Mouse (Mus musculus) c-Kit-positive CD71-positive TER-119-positive erythroid progenitor cells, embryonic 14.5 days (primary cell): ENCODE data around the gene Cpeb2.

Experiments used
- DNase-seq: peaks from one replicate; pipeline ENCODE4 v3.0.0-alpha.2; 2013; ENCODE audit warnings: low spot score

The Cpeb2 gene

DNA sequence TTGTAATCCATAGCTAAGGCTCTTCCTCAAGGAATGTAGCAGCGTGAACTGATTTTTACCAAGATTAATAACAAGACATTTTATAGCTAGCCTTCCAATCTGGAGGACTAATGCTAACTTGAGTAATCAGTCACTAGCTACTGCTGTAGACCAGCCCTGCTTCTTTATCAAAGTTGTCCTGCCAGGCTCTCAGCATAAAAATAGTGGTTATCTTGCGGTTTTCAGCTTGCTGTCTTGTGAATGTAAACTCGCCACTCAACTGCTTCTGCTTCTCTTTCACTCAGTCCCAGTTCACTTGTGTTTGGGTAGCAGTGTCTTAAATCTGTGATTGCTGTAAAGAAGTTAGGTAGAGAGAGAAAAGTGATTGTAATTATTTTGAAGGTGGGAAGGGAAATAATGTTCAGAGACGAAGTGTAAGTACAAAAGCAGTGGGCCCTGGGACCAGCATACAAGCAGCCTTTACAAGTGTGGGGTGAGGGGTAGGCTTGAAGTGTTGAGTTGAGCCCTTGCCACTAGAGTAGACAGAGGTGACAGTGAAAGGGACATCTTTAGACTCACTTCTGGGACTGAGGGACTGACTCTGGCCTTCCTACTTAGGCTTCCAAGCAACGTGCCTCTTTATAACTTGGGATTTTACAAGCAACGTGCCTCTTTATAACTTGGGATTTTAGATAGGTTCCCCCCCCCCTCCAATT, 6.3 kb downstream of the Cpeb2 start:
- DNase-seq: no peak

DNA sequence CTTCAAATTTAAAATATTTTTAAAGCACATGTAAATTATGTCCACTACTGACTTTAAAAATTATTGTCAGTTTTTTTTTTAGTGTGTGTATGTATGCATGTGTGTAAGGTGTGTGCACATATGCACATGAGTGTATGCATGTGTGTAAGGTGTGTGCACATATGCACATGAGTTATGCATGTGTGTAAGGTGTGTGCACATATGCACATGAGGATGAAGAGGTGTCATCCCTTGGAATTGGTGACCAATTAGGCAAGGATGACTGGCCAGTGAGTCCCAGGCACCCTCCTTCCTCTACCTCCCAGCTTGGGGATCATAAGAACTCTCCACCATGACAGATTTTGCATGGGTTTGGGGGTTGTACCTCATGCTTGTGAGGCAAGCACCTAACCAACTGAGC, 7.8 kb downstream of the Cpeb2 start:
- no peak for DNase-seq

DNA sequence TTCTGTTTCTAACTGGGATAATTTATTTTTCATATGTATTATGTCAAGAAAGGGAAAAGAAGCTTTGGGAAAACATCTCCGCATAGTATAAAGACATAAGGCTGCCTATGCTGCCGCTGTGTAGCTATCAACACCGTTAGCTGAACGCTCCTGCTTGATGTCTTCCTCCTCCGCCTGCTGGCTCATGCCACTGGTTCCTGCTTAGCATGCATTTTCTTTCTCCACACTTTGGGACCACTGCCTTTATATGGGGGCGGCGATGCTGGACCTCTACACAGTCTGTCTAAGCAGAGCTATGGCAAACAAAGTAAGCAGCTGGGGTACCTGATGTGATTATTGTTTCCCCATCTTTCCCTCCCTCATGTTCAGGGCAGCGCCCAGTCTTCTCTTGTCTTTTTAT, 13.3 kb downstream of the Cpeb2 start:
- no peak for DNase-seq

DNA sequence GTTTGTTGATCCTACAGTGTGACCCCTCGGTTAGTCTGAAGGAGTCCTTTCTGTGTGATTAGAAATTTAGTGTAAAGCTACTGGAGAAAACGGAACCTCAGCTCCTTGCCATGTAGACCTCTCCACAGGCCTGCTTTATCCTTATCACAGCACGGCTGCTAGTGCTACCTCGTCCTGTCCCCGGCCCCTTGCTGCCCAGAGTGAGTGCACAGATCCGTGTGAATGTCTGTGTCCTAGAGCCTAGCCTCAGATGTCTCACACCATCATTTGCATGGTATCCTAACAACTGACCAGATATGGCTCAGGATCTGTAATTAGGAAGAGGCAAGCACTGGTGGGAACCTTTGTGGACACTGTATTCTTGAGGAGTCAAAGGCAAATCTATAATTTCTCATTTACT, 14.0 kb downstream of the Cpeb2 start:
- DNase-seq: no peak

DNA sequence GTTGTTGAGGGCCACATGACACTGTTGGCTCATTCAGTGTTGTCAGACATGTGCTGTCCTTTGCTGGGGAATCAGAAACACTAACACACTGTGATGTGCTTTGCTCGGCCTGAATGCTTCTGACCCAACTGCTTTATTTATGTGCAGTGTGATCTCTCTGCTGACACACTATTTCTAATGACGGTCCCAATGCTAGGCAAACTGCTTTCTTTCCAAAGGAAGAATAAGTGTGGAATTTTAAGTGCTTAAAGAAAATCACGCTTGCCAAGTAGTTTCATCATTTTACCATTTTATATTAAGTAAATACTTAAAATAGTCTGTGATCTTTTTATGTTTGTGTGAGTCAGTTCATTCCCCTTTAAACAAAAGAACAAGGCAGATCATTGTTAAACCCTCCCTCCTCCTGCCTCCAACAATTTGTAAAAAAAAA, 15.0 kb downstream of the Cpeb2 start:
- no peak for DNase-seq

DNA sequence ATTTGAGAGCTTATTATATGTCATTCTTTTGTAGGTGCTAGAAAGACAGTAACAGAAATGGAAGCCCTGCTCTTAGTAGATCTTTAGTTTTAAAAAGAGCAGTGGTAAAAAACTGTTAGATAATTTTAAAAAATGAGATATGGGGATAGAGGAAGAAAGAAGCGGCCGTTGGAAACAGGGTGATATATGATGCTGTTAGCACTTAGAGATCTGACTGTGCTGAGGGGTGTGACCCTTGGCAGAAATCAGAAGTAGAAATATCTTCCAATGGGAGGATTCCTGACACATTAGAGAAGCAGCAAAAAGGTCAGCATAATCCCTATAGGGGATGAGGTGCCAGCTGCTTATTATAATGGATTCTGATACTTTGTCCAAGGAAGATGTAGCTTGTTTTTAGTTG, 24.5 kb downstream of the Cpeb2 start:
- no peak for DNase-seq

DNA sequence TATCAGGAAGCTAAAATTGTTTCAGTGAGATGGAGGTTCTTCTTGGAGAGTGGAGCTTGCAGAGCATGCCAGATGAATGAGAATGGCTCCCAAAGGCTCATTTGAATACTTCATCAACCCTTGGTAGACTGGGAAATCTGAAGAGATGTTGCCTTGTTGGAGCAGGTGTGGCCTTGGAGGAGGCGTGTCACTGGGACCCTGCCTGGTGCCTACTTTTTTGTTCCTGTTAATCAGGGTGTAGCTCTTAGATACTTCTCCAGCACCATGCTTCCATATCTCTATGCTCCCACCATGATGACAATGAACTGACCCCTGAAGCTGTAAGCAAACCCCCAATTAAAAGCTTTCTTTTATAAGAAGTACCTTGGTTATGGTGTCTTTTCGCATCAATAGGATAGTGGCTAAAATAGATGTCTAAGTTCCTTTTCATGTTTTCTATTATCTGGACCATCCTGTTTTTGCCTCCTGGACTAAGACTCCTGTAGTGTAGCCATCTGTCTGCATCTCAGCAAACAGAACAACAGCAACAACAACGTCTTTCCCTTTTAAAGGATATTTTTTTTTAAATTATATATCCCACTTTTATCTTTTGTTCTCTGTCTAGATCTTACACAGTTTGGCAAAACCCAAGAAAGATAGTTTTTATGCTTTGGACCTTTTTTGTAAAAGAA, 25.6 kb downstream of the Cpeb2 start:
- DNase-seq: no peak

DNA sequence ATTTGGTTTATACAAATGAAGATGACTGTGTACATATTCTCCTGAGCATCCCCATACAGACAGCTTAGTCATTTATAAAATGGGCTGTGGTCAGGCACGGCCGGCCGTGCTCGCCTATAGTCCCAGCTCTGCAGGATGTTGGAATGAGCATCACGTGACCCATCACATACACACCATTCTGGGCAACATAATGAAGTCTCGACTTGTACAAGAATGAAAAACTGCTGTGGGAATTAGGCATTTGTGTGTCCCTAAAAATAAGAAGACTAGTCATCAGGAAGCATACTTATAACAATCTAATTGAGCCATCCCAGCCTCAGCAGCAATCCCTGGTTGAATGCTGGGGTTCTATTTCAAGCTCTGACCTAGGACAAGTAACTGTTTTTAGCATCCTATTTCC, 28.8 kb downstream of the Cpeb2 start:
- DNase-seq: no peak

DNA sequence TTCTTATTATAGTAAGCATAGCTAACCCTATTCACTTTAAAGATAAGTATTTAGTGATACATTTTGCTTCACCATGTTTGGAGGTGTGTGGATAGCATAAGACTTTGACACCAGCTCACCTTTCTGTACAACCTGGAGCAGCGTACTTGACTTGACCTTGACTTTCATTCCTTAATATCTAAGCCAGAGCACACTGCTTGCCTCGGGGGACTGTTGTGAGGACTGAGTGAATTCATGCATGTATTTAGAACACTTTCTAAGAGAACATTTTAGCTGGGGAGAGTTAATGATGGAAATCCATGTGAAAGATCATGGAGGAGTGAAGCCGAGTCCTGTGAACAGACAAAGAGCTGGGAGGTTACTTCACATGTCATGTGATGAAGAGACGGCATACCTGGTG, 31.0 kb downstream of the Cpeb2 start:
- DNase-seq: no peak

DNA sequence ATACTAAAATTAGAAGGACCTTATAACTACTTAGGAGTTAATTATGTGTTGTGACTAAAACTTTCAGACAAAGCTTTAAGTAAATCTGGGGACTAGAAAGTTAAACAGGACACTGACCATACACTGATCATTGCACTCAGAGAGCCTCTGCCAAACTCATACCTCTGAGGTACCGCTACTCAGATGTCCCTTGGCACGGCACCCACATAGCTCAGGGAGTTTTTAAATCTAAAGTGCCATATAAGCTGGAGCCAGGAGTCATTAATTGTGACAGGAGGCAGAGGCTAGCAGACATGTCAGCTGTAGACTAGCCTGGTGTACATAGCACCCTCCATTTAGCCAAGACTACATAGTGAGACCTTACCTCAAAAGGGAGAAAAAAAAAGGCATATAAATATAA, 31.7 kb downstream of the Cpeb2 start:
- no peak for DNase-seq

DNA sequence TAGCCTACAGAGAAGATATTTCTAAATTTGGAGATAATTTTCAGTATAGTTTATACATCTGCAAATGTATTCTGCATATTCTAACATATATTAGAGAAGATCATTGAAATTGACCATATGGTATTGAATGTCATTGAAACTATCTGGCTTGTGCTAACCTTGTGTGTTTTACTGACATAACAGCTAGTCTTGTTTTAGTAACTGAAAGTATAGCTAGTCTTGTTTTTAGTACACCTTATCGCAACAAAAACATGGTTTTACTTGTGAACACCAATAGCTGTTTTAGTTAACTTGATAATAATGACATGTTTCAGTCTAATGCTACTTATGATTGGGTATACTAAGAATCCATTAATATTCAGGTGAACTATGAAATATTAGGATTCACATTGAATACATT, 45.0 kb downstream of the Cpeb2 start:
- no peak for DNase-seq

DNA sequence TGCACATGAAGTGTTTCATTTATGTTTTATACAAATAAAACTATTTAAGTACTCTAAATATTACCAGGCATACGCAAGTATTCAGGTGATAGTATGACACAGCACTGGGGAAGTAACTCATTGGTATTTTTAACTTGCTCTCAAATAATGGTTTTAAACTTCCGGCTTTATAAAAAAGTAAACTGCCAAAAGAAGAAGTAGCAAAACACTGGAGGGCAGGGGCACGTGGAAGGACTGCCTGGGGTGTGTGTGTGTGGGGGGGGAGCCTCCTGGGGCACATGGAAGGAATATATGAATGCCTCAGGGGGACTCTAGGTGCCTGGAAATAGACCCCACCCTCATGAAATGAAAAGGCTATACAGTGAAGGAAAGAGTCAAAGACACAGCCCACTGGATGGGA, 46.8 kb downstream of the Cpeb2 start:
- DNase-seq: no peak

DNA sequence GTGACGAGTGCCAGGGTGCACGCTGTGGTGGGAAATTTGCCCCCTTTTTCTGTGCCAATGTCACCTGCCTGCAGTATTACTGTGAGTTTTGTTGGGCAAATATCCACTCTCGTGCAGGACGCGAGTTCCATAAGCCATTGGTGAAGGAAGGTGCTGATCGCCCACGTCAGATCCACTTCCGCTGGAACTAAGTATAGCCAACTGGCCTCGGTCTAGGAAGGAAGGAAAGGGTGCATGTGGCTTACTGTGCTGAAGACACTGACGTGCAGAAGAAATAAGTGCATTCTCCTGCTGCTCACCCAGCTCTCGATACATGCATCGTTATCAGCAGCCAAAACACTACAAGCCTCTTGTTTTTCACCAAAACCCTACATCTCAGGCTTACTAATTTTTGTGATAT, 52.8 kb downstream of the Cpeb2 start:
- no peak for DNase-seq

DNA sequence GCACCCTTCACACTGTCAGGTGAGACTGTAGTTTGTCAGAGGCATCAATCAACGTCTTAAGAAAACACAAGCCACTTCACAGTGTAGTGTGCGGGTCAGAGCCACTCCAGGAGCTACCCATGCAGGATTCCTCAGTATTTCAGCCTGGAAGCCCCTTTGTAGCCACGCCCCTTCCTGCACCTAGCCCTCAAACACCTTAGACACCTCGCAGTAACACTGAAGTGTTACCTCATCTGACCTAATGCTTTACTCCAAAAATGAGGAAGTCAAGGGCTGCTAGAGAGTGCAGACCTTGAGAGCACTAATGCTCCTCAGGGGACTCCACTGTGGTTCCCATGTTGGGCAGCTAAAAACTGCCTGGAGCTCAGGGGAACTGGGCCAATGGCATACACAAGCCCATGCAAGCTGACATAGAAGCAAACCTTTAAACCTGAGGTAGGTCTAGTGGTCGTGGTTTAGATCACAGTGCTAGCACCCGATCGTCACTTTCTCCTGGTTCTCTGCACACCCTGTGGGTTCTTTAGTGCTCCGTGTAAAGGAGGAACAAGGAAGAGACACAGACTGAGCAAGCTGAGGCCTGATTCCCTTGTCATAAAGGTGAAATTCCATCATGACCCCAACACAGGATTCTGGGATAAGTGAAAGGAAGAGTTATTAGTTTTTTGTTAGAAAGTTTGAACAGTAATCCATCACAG, 56.9 kb downstream of the Cpeb2 start:
- DNase-seq: no peak

DNA sequence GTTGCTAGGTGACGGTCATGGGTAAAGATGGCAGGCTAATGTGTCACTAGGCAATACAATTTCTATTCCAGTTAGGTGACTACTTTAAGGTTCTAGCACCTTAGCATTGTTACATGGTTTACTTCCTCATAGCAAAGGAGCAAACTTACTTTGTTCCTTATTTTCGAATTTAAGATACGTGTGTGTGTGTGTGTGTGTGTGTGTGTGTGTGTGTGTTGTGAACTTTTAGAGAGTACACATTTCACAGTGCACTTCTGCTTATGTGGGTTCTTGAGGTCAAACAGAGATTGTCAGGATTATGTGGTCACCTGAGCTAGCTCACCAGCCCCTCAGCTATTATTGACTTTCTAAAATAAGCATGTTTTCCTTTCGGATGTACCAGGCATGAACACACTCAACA, 60.2 kb downstream of the Cpeb2 start:
- DNase-seq: no peak

DNA sequence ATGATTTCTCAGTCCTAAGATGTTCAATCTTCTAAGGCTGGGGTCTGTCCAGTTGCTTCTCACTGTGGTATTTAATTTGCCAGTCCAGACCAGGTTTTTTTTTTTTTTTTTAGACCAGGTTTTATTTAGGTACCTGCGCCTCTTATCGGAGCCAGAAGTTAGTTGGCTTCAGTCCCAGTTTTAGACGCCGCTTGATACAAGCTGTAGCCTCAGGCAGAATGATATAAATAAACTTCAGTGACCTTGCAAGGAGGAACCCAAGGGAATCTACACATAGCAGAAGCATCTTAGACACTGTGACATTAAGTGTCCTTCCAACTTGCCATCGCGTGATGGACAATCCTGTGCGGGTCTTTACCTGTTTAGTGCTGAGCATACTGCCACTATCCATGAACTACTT, 64.5 kb downstream of the Cpeb2 start:
- no peak for DNase-seq

DNA sequence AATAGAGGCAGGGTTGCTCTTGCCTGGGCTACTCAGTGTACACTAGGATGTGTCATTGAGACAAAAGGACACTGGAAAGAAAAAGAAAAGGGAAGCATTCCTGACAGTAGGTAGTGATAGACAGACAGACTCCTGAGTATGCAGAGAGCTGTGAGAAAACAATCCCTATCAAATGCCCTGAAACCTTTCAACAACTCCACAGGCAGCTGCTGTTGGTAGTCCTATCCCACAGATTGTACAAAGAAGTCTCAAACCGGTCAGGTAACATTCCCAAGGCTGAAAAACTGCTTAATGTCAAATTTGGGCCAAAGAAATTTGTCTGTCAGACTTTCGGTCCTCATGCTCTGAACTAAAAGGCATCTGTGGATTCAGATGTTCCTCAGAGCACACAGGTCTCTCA, 66.0 kb downstream of the Cpeb2 start:
- no peak for DNase-seq

DNA sequence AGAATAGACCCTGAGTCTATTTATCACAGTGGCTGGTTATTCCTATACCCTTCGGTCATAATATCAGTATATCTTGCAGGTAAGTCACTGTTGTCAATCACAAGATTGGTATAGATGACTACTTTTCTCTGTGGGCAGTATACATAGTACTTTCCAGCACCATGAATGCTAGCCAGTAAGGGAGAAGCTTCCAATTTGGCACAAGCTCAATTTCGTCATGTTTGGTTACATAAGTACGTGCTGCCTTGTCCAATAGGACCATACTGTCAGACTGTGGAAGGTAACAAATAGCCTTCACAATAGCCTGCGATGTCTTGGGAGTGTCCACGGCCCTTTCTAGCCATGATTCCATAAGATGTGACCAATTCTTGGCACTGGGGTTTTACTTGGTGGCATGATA, 67.1 kb downstream of the Cpeb2 start:
- DNase-seq: no peak

DNA sequence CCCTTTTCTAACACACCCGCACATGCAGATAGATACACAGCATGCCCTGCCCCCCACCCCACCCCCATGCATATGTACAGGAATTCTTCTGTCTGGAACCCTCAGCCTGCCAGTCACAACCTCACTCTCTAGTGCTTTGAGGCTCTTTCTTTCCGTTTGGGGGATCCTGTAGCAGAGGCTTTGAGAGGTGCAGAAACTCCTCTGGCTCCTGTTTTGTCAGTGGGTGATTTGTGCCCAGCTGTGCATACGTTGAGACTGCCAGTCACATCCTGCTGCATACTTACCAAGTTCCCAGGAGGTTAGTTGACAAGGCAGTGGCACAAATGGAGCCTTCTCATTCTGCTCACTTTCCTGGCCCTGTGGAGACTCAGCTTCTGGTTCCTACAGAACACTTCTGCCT, 68.0 kb downstream of the Cpeb2 start:
- DNase-seq: no peak

DNA sequence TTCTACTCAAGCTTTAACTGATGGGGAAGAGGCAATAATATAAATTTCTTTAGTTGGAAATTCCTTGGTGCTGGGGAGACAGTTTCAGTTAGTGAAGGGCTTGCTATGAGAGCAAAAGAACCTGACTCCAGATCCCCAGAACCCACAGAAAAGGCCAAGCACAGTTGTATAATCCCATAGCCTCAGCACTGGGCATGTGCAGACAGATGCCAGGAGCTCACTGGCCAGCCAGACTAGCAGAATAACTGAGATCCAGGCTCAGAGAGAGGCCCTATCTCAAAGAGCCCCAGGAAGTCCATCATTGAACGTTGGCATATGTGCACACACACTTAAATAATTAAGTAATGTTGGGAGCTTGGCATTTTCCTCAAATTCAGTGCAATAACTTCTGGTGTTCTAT, 70.5 kb downstream of the Cpeb2 start:
- DNase-seq: no peak

DNA sequence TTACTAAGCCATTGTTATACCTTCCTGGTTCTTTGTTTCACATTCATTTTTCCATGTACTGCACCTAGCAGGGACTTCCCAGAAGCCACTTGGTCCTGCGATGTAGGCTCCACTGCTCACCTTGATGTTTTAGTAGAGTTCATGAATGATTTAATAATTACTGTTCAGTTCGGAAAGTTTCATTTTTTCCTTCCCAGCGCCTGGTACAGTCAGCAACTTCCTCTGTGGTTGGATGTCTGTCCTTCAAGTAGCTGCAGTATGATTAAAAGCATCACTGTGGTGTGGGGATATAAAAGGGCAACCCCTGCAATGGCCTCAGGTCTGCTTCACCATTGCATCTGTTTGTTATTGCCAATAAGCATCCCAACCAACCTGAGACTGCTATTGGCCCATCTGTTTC, 72.5 kb downstream of the Cpeb2 start:
- DNase-seq: no peak

DNA sequence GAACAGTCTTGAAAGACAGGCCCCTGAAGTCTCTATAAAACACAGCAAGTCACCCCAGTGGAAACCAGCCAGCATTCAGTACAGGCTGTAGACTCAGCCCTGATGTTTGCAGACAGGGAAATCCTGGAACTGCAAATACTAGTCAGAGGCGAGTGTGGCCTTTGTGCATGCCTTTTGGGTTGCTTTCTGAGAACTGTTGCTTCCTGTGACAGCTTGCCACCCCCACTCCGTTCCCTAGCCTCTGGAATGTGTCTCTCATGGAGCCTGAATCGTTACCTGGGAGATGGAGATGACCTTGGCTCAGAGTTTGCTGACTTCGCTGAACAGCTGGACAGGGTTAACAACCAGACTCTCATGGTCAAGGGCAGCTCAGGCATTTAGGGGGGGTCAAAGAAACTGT, 77.0 kb downstream of the Cpeb2 start:
- no peak for DNase-seq

DNA sequence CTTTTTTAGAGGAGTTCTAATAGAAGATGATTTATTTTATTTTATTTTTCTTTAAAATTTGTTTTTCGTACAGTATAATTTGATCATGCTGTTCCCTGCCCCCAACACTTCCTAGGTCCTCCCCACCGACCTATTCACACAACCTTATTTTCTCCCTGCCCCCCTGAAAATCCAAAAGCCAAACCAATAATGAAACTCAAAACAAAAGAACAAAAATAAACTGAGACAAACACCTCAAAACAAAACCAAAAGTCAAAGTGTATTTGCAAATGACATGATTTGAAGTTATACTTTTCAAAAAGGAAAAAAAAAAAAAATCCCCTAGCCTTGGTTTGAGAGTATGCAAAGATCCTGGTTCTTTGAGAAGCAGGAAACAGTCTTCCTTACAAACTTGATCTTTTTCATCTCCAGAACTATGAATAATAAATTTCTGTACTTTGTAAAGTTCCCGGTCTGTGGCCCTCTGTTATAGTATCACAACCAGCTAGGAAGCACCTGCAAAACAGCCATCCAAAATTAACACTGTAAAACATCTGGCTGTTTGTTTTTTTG, 91.4 kb downstream of the Cpeb2 start:
- DNase-seq: no peak
